Mouse (Mus musculus): ENCODE data around the gene Ddx19b. TPM values are rescaled to one million over a fixed set of nuclear protein-coding genes. Genes with fewer than 3 reads are reported as not detected.
"Not testable (repeated sequence)": the region's sequence is repeated elsewhere in the genome, so short reads cannot be mapped to it uniquely, and the experiment has no call there.

Ddx19b gene
- total RNA-seq, 2 experiments from 2014 or later = 23.3 to 24.1 TPM

DNA sequence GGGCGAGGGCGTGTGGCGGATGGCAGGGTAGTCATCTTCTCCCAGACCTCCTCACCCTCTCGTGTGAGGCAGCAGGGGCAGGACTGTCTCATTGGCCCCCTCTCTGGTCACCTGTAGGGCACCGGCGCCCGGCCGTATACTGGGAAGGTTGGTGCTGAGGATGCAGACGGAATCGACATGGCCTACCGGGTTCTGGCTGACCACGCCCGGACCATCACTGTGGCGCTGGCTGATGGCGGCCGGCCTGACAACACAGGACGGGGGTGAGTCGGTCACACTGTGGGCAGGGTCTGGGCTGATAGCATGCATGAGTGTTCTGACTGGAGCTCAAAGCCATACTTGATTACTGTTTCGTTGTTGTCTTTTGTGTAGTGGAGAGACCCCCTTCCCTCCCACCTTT, 11.0 kb upstream of the Ddx19b start:
- no peak for DNase-seq (ENCODE audit: low spot score in 2 of 2)
- intact Hi-C loops (cut with DNase I) = no loop called here

DNA sequence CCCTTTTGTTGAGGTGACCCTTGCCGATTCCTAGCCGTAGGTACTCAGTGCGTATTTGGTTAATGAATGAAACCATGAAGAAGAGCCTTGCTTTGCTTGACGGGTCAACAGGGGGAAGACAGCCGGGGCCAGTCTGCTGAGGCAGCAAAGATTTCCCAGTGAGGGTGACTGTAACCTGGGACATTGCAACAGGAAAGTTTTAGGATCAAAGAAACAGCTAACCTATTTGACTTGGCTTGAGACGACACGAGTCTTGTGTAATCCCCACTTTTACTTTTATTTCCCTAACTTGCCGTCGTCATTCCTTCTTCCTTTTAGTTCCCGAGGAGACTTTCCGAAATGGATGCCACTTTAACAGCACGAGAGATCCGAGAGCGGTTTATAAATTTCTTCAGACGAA, 5.0 kb upstream of the Ddx19b start:
- intact Hi-C loops (cut with DNase I) = no loop called here
- no peak for DNase-seq (ENCODE audit: low spot score in 2 of 2)

DNA sequence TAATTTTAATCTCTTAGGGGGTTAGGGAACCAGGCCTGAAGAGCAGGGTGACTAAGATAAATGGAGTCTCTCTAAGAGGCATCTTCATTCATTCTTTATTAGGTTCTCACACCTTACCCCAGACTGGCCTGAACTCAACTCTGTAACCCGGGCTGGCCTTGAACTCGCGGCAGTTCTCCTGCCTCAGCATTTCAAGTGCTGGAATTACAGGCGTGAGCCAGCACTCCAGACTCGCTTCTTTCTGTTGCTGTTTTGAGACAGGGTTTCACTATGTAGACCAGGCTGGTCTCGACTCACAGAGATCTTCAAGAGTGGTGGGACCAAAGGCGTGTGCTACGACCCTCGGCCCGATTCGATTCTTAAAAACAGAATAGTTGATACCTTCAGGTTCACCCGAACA, 2.7 kb upstream of the Ddx19b start:
- intact Hi-C loops (cut with DNase I) = no loop called here
- DNase-seq (ENCODE audit: low spot score in 2 of 2) = no peak

DNA sequence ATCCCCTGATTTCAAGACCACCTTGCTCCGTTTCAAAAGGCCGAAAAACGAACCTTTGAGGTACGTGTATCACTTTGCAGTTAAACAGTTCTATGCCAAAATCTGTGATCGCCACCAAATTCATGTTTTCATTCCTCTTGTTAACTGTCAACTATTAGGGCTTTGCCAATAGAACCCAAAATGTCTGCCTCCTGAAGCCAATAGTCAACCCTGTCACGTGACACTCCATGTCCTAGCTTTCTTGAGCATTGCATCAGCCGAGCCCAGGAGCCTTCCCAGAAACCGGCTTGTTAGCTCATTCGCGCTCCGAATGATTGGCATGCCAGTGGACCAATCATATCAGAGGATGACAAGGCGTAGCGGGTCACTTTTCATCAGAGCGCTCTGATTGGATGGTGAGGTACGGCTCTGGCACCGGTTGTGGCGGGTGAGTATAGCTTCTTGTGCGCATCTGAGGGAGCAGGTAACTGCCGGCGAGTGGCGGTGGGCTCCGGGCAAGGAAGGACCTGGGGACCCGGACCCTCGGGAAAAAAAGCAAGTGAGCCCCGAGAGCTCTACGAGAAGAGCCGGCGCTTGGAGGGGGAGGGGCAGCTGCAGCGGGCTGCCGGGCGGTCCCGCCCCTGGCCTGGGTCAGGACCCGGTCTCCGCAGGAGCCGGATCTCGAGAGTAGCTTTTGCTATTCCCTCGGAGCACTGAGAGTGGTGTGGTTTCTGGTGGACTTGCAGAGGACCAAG, 2.1 kb upstream of the Ddx19b start:
- DNase-seq (ENCODE audit: low spot score in 2 of 2) = peak; percentile 97 to 99
- intact Hi-C loops (cut with DNase I) = no loop called here

DNA sequence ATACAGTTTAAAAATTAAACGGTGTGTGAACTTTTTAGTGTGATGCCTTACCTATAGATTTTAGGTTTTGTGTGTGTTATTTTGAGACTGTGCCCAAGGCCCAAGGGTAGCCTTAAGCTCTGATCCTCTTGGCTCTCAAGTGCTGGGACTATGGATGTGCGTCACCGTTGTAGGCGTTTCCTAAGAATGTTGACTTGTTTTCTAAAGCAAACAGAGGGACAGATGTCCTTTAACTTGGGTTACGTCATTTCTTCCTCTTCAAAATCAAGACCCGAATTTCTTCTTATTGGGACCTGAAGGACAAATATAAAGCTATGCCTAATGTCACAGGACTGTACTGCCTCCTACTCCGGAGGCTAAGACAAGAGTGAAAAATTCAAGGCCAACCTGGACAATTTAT, 1.4 kb upstream of the Ddx19b start, which contains the start of gene Aars:
TSS of gene Aars (plus strand) at position 229 of the 400 bp plus-strand sequence.
- intact Hi-C loops (cut with DNase I) = no loop called here
- no peak for DNase-seq (ENCODE audit: low spot score in 2 of 2)

GRCm38 (mm10) chr8:111030045-111030444, 1.5 kb downstream of the Ddx19b start:
- intact Hi-C loops (cut with DNase I) = no loop called here
- DNase-seq (ENCODE audit: low spot score in 2 of 2) = no peak

GRCm38 (mm10) chr8:111029589-111029988, 2.0 kb downstream of the Ddx19b start:
- no peak for DNase-seq (ENCODE audit: low spot score in 2 of 2)

DNA sequence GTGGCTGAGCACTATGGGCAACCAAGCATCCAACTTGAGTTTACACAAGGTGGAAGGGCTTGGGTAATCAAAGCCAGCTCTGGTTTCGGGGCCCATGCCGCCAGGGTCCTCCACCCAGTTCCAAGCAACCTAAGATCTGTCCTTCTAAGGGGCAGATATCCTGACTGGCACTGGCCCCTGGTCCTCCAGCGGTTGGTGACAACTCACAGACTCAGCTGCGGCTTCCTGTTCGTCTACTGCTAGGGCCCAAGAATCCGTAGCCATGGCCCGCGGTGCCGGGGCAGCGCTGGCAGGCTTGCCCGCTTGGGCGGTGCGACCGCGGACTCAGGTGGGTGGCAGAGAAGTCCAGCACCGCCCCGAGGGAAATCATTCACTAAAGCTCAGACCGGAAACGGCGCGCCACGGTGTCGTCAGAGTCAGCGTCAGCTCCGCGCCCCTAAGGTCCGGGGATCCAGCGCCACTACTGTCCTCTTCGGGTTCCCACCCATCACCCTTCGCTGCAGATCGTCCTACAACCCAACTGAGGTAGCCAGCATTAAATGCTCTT, 4.1 kb downstream of the Ddx19b start:
- peak; percentile 92 to 93 for DNase-seq (ENCODE audit: low spot score in 2 of 2)
- intact Hi-C loops (cut with DNase I) = no loop called here

More at GRCm38 (mm10) chr8:111029589-111029988, 2.0 kb downstream of the Ddx19b start:
- intact Hi-C loops (cut with DNase I) = no loop called here

- intact Hi-C loops (cut with DNase I); DNase-seq (ENCODE audit: low spot score in 2 of 2): not testable (repeated sequence)
Observed at GRCm38 (mm10) chr8:111026609-111027008, 4.9 kb downstream of the Ddx19b start.

GRCm38 (mm10) chr8:111010230-111010991, 21.1 kb downstream of the Ddx19b start:
- intact Hi-C loops (cut with DNase I); DNase-seq (ENCODE audit: low spot score in 2 of 2): not testable (repeated sequence)

GRCm38 (mm10) chr8:110997547-110998531, 33.7 kb downstream of the Ddx19b start, which contains the start of gene Ddx19a:
Gene Ddx19a, minus strand, starts transcription at chr8:110997800.
- intact Hi-C loops (cut with DNase I) = no loop called here
- DNase-seq (ENCODE audit: low spot score in 2 of 2) = peak; percentile 91 to 92

- intact Hi-C loops (cut with DNase I) = no loop called here
- no peak for DNase-seq (ENCODE audit: low spot score in 2 of 2)
Observed at GRCm38 (mm10) chr8:110996641-110997430, 34.7 kb downstream of the Ddx19b start.

GRCm38 (mm10) chr8:110990017-110990416, 41.5 kb downstream of the Ddx19b start:
- no peak for DNase-seq (ENCODE audit: low spot score in 2 of 2)
- intact Hi-C loops (cut with DNase I) = no loop called here

DNA sequence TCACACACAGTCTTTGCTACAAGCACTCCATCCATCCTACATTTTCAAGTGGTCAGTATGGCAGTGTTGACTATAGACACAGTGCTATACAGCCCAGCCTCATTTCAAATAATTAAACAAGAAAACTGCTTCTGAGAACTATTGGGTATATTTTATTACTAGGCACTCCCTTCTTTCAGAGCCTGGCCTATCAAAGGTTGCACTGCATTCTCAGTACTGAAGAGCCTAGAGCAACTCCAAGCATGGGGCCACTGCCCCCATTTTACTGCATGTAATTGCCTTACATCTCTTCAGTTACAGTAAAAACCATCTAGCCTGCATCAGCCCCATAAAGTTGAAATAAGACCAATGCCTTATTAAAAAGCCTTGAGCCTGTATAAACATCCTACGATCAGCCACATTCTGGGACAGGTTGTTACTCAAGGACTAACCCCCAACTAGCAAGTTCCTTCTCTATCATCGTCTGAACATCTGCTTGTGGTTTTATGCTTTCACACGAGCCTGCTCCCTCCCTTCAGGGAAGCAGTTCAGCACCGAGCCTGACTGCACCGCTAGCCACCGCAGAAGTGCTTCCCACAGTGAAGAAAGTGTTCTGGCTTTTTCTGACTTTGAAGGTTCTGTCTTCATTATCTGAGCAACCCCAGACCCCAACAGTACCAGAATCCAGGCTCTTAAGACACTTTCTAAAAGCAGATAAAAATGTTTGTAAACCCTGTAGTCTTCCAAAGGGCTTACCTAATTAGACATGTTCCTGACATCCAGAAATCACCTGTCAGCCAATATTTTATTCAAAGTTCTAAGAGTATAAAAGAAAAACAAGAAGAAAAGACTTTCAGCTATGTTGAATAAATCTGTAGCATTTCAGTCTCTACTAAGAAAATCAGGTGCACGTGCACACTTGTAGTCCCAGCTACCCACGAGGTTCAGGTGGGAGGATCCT, 43.5 kb downstream of the Ddx19b start:
- no peak for DNase-seq (ENCODE audit: low spot score in 2 of 2)
- intact Hi-C loops (cut with DNase I) = loop anchor here (10.0 kb wide), 1 partner anchor 133 kb away; no protein-coding TSS in a partner anchor

- intact Hi-C loops (cut with DNase I) = loop anchor here (10.0 kb wide), 1 partner anchor 127 kb away; no protein-coding TSS in a partner anchor
- DNase-seq (ENCODE audit: low spot score in 2 of 2) = no peak
Observed at GRCm38 (mm10) chr8:110981304-110981703, 50.2 kb downstream of the Ddx19b start.

GRCm38 (mm10) chr8:110977987-110978386, 53.6 kb downstream of the Ddx19b start:
- intact Hi-C loops (cut with DNase I); DNase-seq (ENCODE audit: low spot score in 2 of 2): not testable (repeated sequence)

DNA sequence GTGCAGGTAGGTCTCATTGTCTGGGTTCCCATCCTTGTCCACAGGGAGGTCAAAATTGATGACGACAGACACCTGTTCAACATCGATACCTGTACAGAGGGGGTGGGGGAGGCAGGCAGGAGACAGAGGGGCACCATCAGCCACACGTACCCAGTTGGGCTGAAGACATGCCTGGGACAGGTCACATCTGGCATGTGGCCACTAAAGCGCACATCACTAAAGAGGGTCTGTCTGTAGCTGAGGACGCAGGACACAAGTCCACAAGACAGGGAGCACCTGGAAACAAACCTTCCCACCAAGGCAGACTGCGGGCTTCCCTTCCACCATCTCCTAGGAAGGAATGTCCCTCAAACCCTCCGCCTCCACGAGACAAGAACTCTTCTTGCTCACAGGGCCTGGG, 55.0 kb downstream of the Ddx19b start:
- DNase-seq (ENCODE audit: low spot score in 2 of 2); intact Hi-C loops (cut with DNase I): not testable (repeated sequence)

Measured in left cerebral cortex, postnatal 36 days (tissue).